Mouse (Mus musculus): Measurements from ENCODE around the gene Plekha8. TPM values are rescaled to one million over a fixed set of nuclear protein-coding genes. Genes with fewer than 3 reads are reported as not detected.
A peak's percentile ranks its signal among the peaks of the same experiment; 100 is the strongest.

Gene Plekha8
- polyA plus RNA-seq, 1 experiment: 2.0 TPM

GRCm38 (mm10) chr6:54641953-54642352, 47.0 kb downstream of the Plekha8 start:
- Histone ChIP-seq H3K4me3 (replicated peaks; ENCODE audit: control insufficient read depth, low read depth, low read length) (no peak overlapping the region), H3K4me1 (ENCODE audit: control insufficient read depth, insufficient read depth, low read length) (no peaks in the 10 kb centered on the region), H3K27ac (ENCODE audit: control insufficient read depth, insufficient read depth, low read depth, low read length, poor library complexity) (no peak overlapping the region)
- TF ChIP-seq CTCF (IDR thresholded peaks at IDR 0.05; ENCODE audit: control insufficient read depth, insufficient read depth, low read length) (no peak), POLR2A (IDR thresholded peaks at IDR 0.05; ENCODE audit: borderline replicate concordance, control insufficient read depth, low read depth, low read length) (no peak)
- 90% methylated on average over 2 of the region's 2 CpGs for WGBS

DNA sequence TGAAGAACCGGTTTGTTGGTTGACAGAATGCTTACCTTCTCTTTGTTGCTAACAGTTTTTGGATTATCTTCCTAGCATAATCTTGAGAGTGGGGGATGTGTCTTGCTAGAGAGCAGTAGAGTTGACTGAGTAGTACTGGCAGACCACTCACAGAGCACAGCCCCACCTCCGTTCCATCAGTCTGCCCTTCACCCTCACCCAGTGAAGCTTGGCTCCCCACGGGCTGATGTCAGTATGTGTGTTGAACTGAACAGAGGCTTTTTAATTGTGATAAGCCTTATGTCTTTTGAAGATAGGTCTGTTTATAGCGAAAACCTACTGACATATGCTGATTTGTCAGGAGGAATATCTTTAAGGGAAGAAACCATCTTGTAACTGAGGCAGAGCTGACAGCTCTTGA, 48.3 kb downstream of the Plekha8 start:
- Histone ChIP-seq H3K4me3 (replicated peaks; ENCODE audit: control insufficient read depth, low read depth, low read length) (no peak overlapping the region), H3K27ac (ENCODE audit: control insufficient read depth, insufficient read depth, low read depth, low read length, poor library complexity) (no peak overlapping the region), H3K4me1 (ENCODE audit: control insufficient read depth, insufficient read depth, low read length) (no peaks in the 10 kb centered on the region)
- WGBS: 65% methylated on average over 4 of the region's 4 CpGs
- TF ChIP-seq POLR2A (IDR thresholded peaks at IDR 0.05; ENCODE audit: borderline replicate concordance, control insufficient read depth, low read depth, low read length) (no peak), CTCF (IDR thresholded peaks at IDR 0.05; ENCODE audit: control insufficient read depth, insufficient read depth, low read length) (no peak)

- no peak overlapping the region for H3K4me3 ChIP-seq (replicated peaks; ENCODE audit: control insufficient read depth, low read depth, low read length)
- no peak for TF ChIP-seq POLR2A (IDR thresholded peaks at IDR 0.05; ENCODE audit: borderline replicate concordance, control insufficient read depth, low read depth, low read length)
- no peak for TF ChIP-seq CTCF (IDR thresholded peaks at IDR 0.05; ENCODE audit: control insufficient read depth, insufficient read depth, low read length)
- WGBS: 65% methylated on average over 11 of the region's 11 CpGs
Measured at GRCm38 (mm10) chr6:54655471-54656095, 60.7 kb downstream of the Plekha8 start.

GRCm38 (mm10) chr6:54657861-54658260, 63.0 kb downstream of the Plekha8 start:
- Histone ChIP-seq H3K4me1 (ENCODE audit: control insufficient read depth, insufficient read depth, low read length) (no peaks in the 10 kb centered on the region; the same call in 1 of the 2 replicates), H3K4me3 (replicated peaks; ENCODE audit: control insufficient read depth, low read depth, low read length) (no peak overlapping the region), H3K27ac (ENCODE audit: control insufficient read depth, insufficient read depth, low read depth, low read length, poor library complexity) (no peak overlapping the region)
- no peak for TF ChIP-seq CTCF (IDR thresholded peaks at IDR 0.05; ENCODE audit: control insufficient read depth, insufficient read depth, low read length)
- TF ChIP-seq POLR2A (IDR thresholded peaks at IDR 0.05; ENCODE audit: borderline replicate concordance, control insufficient read depth, low read depth, low read length): no peak
- WGBS: 81% methylated on average over 6 of the region's 6 CpGs

More at GRCm38 (mm10) chr6:54655471-54656095, 60.7 kb downstream of the Plekha8 start:
- Histone ChIP-seq H3K27ac (ENCODE audit: control insufficient read depth, insufficient read depth, low read depth, low read length, poor library complexity) (no peak overlapping the region), H3K4me1 (ENCODE audit: control insufficient read depth, insufficient read depth, low read length) (no peaks in the 10 kb centered on the region; the same call in 1 of the 2 replicates)

- 82% methylated on average over 6 of the region's 6 CpGs for WGBS
- no peaks in the 10 kb centered on the region; the same call in 1 of the 2 replicates for H3K4me1 ChIP-seq (ENCODE audit: control insufficient read depth, insufficient read depth, low read length)
- TF ChIP-seq CTCF (IDR thresholded peaks at IDR 0.05; ENCODE audit: control insufficient read depth, insufficient read depth, low read length) (no peak), POLR2A (IDR thresholded peaks at IDR 0.05; ENCODE audit: borderline replicate concordance, control insufficient read depth, low read depth, low read length) (no peak)
- H3K27ac ChIP-seq (ENCODE audit: control insufficient read depth, insufficient read depth, low read depth, low read length, poor library complexity): no peak overlapping the region
- H3K4me3 ChIP-seq (replicated peaks; ENCODE audit: control insufficient read depth, low read depth, low read length): no peak overlapping the region
Measured at GRCm38 (mm10) chr6:54669868-54670267, 75.0 kb downstream of the Plekha8 start.

DNA sequence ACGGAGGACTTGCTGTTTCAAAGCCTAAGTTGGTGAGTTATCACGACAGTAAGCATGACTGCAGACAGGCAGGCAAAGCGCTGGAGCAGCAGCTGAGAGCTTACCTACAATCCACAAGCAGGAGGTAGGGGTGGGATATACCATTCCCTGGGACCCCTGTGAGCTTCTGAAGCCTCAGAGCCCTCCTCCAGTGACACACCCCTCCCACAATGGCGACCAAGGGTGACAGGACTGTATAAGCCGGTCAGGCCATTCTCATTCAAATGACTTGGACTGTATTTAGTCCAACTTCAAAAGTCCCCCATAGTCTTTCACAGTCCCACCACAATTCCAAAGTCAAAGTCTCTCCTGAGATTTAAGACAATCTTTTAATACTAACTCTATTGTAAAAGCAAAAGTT, 78.0 kb downstream of the Plekha8 start:
- WGBS: 66% methylated on average over 5 of the region's 5 CpGs
- Histone ChIP-seq H3K4me1 (ENCODE audit: control insufficient read depth, insufficient read depth, low read length) (no peaks in the 10 kb centered on the region; the same call in 1 of the 2 replicates), H3K27ac (ENCODE audit: control insufficient read depth, insufficient read depth, low read depth, low read length, poor library complexity) (no peak overlapping the region), H3K4me3 (replicated peaks; ENCODE audit: control insufficient read depth, low read depth, low read length) (no peak overlapping the region)
- TF ChIP-seq CTCF (IDR thresholded peaks at IDR 0.05; ENCODE audit: control insufficient read depth, insufficient read depth, low read length) (no peak), POLR2A (IDR thresholded peaks at IDR 0.05; ENCODE audit: borderline replicate concordance, control insufficient read depth, low read depth, low read length) (no peak)

DNA sequence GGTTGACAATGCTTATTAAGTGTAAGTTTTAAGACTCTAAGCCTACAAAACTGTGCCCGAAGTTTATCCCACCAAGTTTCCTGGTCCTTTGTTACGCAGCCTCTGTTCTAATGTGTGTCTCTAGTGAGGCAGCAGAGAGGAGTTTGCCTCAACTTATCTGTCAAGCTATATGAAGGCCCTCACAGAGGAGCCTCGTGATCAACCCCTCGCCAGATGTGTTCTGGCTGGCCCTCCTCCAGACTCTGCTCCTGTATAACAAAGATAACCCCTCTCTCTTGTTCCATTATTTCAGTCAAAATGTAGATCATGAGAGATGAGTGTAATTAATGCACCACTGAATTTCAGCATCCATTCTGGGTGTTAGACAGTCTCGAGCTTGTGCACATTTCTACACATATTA, 84.8 kb downstream of the Plekha8 start:
- Histone ChIP-seq H3K27ac (ENCODE audit: control insufficient read depth, insufficient read depth, low read depth, low read length, poor library complexity) (peak overlapping the region; percentile 48; the same call in 1 of the 2 replicates), H3K4me1 (ENCODE audit: control insufficient read depth, insufficient read depth, low read length) (no peaks in the 10 kb centered on the region; the same call in 1 of the 2 replicates), H3K4me3 (replicated peaks; ENCODE audit: control insufficient read depth, low read depth, low read length) (no peak overlapping the region)
- WGBS: 55% methylated on average over 5 of the region's 5 CpGs
- TF ChIP-seq POLR2A (IDR thresholded peaks at IDR 0.05; ENCODE audit: borderline replicate concordance, control insufficient read depth, low read depth, low read length): no peak
- TF ChIP-seq CTCF (IDR thresholded peaks at IDR 0.05; ENCODE audit: control insufficient read depth, insufficient read depth, low read length): no peak

DNA sequence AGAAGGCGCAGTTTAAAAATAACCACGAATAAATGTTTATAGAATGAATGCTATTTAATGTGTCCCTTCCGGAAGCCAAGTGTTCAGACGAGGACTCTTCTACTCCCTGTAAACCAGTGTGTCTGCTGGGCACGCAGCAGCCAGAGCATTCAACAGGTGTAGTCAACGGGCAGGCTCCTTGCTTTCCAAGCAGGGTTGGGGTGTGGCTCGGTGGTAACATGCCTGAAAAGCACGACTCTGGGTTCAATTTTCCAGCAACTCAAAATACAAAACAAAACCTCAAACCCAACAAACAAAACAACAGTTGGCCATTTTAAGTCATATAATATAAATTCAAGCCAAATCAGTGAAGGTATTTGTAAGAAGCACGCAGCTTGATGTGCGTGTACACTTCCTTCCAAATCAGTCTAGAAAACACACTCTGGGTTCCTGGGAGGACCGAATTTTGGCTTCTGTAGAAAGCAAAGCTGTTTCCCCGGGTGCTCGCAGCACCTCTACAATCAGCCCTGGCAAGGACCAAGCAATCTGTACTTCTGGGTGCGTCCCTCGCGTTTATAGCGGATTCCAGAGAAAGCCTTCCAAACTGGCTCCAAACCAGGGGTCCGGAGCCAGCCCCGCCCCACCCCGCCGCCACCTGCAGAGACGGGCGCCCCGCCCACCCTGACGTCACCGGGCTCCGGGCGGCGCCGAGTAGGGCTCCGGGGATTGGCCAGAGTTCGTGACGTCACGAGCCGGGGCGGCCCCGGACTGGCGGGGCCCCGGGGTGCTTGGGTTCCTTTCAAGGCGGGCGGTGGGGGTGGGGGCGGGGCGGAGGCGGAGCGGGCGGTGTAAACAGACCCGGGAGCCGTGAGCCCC, 86.2 kb downstream of the Plekha8 start, which contains the start of gene Mturn:
TSS of gene Mturn (plus strand) at position 734 of the 855 bp plus-strand sequence.
- peak within 1 kb of the TSS; percentile 100 for H3K4me3 ChIP-seq (replicated peaks; ENCODE audit: control insufficient read depth, low read depth, low read length)
- H3K27ac ChIP-seq (ENCODE audit: control insufficient read depth, insufficient read depth, low read depth, low read length, poor library complexity): peak within 1 kb of the TSS; percentile 93
- WGBS: 2% methylated on average over 48 of the region's 48 CpGs
- no peaks in the 10 kb centered on the region; the same call in 1 of the 2 replicates for H3K4me1 ChIP-seq (ENCODE audit: control insufficient read depth, insufficient read depth, low read length)
- TF ChIP-seq POLR2A (IDR thresholded peaks at IDR 0.05; ENCODE audit: borderline replicate concordance, control insufficient read depth, low read depth, low read length) (no peak), CTCF (IDR thresholded peaks at IDR 0.05; ENCODE audit: control insufficient read depth, insufficient read depth, low read length) (no peak)

All from bone marrow, adult 2 months (tissue).